Mouse (Mus musculus) layer of hippocampus, adult 11-12 months (tissue): ENCODE measurements at regions not wholly inside any gene's neighbourhood (a gene's known extent, or its start where the extent isn't known, plus 50 kb on each side); places are given as distances from the start of the nearest gene placed in this dataset.

Experiments
- DNase-seq: peaks from one replicate; pipeline ENCODE4 v3.0.0; 2022; ENCODE audit warnings: low spot score

GRCm38 (mm10) chr10:87639339-87639738 lies 117.7 kb downstream of the Pah start:
- no peak for DNase-seq

DNA sequence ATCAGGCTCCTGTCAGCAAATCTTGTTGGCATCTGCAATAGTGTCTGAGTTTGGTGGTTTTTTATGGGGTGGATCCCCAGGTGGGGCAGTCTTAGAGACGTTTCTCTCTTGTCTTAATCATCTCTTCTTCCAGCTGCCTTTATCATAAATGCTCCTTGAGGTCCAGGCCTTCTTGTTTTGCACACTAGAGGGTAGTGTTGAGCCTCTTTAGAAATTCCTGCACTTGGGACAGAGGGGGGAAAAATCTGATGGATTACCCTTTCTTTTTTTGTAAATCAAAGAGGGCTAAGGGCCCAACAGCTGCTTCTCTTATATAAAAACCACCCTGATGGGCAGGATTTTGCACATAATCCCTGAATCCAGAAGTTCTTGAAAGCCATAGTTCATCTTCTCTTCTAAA lies 127.5 kb downstream of the Pah start:
- DNase-seq, result peak; percentile 46

DNA sequence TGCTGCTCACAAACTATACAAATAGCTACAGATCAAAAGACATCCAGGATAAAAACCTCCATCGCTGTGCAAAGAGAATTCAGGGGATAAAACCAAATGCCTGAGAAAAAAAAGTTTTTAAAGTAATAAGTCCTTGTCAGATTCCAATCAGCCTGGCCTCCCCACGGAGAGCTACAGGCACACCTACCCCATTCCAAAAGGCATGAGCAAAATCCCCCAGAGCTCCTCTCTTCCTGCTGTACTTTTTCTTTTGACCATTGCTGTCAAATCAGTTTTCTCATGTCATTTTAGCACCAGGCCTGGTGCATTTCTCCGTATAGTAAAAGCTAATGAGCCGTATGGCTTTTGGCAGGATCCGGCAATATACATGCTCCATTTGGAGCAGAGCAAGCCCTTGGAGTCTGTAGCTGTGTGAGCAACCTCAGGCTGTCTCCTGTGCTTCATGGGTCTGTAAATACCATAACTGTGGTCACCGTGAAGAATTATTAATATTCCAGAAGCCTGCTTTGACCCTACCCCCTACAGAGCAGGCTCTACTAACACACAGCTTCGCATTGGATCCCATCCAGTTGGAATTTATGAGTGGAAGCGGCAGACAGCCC lies 130.6 kb downstream of the Pah start:
- DNase-seq, result no peak

GRCm38 (mm10) chr10:87654112-87654511 lies 132.5 kb downstream of the Pah start:
- no peak for DNase-seq

- peak; percentile 17 for DNase-seq
These were observed 144.6 kb downstream of the Pah start for GRCm38 (mm10) chr10:87666020-87666718.

GRCm38 (mm10) chr10:87666719-87667387 lies 145.3 kb downstream of the Pah start:
- no peak for DNase-seq

DNA sequence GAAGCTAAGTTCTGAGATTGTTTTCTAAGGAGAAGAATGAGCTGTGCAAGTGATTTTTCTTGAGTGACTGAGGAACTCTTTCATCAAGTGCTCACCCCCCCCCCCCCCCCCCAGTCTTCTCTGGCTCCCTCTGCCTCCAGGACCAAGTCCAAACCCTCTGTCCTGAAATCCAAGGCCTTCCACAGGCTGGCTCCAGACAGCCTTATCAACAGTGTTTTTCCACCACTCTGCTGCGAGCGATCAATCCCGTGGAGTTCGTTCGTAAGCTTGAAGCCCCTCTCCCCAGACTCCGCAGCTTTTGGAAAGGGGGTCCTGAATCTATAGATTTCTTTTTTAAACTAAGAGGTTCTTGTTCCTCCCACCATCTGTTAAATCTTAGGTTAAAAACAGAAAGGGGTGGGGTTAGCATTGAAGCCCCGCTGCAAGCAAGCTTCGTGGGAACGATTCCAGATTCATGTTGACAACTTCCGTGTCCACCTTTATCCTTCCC lies 146.1 kb downstream of the Pah start:
- DNase-seq, result no peak

- no peak for DNase-seq
These were observed 153.3 kb downstream of the Pah start for GRCm38 (mm10) chr10:87674740-87675420.

GRCm38 (mm10) chr10:87676041-87676672 lies 154.6 kb downstream of the Pah start:
- DNase-seq, result no peak

- no peak for DNase-seq
These were observed 157.4 kb downstream of the Pah start for GRCm38 (mm10) chr10:87678984-87679383.

- no peak for DNase-seq
These were observed 164.7 kb downstream of the Pah start for GRCm38 (mm10) chr10:87686311-87686710.

DNA sequence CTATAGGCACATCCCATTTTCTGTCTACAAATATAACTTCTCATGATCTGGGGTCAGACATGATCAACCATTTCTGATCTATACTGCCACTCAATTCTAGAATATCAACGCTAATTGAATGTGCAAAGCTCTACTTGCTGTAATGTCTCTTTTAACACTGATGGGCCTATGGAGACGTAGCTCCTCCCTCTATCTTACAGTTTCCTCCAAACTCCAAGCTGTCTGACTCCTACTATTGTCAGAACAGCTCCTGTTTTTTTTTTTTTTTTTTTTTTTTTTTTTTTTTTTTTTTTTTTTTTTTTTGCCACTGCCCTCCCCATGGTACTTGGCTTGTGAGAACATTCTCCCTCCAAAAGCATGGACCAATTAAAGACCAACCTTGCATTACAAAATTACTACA lies 165.2 kb downstream of the Pah start:
- no peak for DNase-seq

DNA sequence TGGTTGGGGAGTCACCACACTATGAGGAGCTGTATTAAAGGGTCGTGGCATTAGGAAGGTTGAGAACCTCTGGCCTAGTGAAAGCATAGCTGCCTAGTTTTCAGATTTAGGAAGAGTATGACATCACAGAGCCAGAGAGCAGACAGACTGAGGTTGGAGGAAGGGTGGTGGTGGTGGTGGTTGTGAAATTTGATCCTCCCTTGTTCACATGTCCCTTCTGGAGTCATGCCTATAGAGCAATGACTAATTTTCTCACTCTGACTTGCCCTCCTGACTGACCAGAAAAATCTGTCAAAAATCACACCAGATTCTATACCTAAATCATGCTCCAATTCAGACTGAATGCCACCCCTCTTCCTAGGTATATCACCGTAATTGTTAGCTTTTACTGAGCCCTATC lies 166.2 kb downstream of the Pah start:
- no peak for DNase-seq

DNA sequence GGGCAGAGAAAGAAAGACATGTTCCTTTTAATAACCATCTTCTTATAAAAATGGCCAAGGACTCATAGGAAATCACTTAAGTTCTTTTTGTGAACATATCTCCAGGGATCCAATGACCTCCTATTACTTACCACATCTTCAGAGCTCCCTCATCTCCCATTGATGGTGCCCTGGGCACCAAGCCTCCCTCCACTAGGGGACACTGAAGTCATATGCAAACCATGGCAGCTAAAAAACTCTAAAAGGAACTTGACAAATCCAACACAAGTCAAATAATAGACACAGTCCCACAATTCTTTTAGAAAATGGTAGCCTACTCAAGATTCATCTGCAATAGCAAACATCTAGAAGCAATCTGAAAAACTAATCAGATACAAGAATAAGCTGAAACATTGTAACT lies 167.2 kb upstream of the Igf1 start:
- DNase-seq, result peak; percentile 7

DNA sequence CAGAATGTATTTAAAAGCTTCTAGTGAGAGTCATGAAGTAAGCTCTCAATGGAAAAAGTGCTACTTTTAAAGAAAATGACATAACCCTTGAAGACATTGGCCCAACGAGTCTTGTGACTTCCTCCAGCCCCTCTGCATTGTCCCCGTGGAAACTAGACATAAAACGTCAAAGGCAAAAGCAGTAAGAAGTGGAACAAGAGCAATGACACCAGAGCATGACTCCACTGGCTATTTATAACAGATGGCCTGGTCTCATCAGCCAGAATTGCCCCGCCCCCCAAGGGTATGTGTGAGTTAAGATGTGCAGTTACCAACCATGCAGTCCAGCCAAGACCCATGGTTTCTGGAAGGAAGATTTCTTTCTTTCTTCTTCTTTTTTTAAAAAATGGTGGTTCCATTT lies 161.6 kb upstream of the Igf1 start:
- DNase-seq, result peak; percentile 36

- no peak for DNase-seq
These were observed 146.9 kb upstream of the Igf1 start for GRCm38 (mm10) chr10:87711209-87711608.

DNA sequence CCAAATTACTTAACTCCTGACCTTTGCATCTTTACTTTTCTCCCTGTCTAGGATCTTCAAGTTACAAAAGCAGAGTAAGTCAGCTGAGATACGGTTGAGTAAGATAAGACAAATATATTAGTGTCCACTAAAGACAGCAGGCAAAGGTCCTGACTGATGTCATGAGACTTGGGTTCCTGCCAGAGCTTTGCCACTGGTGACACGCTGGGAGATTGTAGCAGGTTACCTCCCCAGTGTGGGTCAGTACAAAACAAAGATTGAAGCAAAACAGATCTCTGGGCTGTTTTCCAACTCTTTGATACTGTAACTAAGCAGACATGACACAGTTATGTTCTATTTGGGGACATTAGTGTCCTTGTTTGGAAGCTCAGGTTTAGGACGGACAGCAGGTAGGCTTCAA lies 146.3 kb upstream of the Igf1 start:
- no peak for DNase-seq

DNA sequence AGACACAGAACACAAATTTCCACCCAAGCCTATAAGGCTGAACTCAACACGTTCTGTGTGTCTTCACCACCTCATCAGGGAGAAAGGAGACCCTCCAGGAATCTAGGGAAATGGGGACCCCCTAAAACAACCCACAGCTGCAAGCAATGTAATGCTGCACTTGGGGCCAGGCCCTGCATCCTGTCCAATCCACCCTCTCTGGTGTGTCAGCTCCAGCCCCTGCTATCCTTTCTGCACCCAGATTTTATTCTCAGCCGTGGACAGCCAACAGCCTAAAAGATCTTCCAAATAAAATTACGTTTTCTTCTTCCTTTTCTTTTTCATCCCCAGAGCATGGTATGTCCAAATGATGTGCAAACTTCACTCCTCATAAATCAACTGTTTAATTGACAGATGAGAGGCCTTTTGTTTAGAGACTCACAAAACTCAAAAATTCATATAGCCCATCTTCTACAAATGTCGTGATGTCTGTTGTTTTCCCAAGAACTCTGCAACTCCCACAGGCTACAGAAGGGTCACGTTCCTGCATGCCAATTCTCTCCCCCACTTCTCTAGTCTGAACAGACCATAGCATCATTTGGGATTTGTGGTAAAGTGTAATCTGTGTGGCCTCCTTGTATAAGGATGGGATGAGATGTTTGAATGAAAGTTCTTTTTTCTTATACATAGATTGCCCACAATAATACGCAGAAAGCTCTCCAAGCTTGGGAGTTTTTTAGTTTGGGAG lies 142.0 kb upstream of the Igf1 start:
- no peak for DNase-seq

GRCm38 (mm10) chr10:87717156-87717555 lies 140.9 kb upstream of the Igf1 start:
- no peak for DNase-seq

DNA sequence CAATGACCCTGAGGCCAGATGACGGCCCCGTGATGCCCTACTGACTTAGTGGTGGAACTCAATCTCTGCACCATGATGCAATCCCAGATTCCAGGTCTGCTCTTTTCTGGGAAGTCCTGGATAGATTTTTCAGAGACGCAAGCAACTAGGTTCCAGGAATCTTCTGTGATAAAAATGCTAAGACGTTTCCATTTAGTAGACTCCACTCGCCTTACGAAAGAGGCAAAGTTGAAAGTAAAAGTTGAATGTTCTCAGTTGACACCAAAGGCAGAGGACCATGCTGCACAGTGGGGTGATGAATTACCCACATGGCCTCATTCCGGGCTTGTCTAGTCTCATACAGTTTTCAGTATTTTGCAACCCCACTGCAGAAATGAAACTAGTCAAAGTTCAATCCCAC lies 139.6 kb upstream of the Igf1 start:
- no peak for DNase-seq

GRCm38 (mm10) chr10:87719978-87720377 lies 138.1 kb upstream of the Igf1 start:
- DNase-seq, result no peak

DNA sequence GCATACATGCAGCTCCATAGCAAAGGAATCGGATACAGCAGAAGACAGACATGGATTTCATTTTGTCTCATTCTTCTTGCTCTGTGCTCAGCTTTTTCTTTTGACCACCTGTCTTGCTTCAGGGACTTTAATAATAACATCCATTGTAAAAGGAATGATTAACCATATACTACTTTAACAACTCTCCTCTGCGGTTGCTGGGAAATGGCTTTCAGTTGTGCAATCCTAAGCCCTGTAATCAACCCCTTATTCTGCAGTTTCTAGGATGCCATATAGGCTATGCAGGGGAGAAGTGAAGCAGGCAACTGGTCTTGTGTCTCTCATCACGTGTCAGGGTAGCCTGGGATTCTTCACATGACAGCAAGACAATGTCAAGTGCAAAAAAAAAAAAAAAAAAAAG lies 135.8 kb upstream of the Igf1 start:
- no peak for DNase-seq
